Mouse (Mus musculus) ES-E14 (cell line): ENCODE results near the gene S100a5.

Source experiments
- CHD2 ChIP-seq: IDR thresholded peaks from 2 replicates; pipeline ENCODE4 v1.6.1; 2014; ENCODE audit warnings: mild to moderate bottlenecking, low read depth, low read length, inconsistent platforms
- HCFC1 ChIP-seq: IDR thresholded peaks from 2 replicates; pipeline ENCODE4 v1.6.1; 2012; ENCODE audit warnings: low read length, inconsistent platforms, borderline replicate concordance; ENCODE audit not compliant: insufficient read depth
- ZNF384 ChIP-seq: IDR thresholded peaks from 2 replicates; pipeline ENCODE4 v1.6.1; 2012; ENCODE audit warnings: low read depth, low read length, inconsistent platforms

DNA sequence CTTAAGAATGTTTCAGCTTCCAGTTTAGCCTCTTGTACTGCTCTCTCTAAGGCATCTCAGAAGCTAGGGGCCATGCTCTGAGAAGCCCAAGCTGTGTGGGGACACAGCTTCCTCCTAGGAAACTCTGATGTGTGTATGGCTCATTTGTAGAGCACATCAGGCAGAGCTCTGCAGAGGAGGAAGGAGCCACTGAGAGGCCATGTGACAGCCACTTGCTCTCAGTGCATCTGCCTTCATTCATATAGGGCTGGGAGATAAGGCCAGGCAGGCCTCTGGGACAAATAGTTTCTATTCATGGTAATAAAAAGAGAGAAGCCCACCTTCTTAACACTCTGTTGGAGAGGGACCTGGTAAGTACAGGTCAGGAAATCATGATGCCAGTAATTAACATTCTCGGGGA is 13.9 kb upstream of the S100a5 start:
- TF ChIP-seq HCFC1 (no peak), CHD2 (no peak), ZNF384 (no peak)
